Mouse (Mus musculus) cerebellum, postnatal 10 days (tissue): Measurements from ENCODE around the gene Sult2a6.

ENCODE experiments used
- DNase-seq, 2 experiments: peaks; one replicate each; pipeline ENCODE4 v3.0.0; 2021; ENCODE audit warnings: mixed read lengths in 2 of 2

The Sult2a6 gene

DNA sequence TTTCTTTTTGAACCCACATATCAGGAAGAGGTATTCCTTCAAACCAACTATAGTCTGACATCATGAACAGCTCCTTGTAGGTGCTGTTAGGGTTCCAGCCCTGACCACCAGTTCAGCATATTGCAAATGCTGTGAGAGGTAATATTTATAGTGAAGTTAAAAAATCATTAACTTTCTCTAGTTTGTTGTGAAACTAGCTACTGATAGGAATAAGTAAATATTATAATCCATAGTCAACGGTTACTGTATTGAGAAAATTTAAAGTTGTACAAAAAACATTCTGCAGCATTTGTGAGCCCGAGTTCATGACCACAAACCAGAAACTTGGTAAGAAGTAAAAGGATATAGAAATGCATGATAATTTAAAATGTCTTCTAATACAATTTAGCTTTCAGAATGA is at the start of gene Sult2a6:
TSS of gene Sult2a6 (minus strand) at position 101 of the 400 bp plus-strand sequence.
- no peak for DNase-seq

DNA sequence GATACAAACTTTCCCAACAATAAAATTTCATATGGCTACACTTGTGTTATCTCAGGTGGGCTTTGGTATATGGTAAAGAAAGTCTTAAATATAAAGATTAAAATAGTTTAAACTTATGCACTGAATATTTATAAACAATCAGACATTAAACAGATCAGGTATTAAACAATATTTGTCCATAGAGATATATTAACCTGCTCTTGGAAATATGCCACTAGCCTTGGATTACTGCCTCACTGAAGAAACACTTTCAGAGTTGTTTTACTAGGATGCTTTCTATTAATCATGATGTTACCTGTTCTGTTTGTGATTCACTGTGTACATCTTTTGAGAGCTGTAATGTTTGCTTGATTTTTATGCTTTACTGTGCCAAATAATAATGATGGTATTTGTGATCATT is 39.4 kb downstream of the Sult2a6 start:
- no peak for DNase-seq

DNA sequence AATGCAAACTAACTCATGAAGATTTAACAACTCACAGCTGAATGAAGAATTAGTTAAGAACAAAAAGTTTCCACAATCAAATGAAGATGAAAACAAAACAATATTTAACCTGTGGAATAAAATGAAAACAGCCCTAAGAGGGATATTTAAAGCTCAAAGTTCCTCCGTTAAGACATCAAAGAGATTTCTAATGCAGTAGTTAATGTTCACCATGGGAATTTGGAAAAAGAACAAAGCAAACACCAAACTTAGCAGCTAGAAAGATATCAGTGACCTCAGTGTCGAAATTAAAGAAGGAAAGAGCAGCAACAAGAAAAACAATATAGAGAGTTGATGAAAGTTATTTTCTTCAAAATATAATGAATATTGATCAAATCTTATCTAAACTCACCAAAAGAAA is 51.3 kb downstream of the Sult2a6 start:
- no peak for DNase-seq

DNA sequence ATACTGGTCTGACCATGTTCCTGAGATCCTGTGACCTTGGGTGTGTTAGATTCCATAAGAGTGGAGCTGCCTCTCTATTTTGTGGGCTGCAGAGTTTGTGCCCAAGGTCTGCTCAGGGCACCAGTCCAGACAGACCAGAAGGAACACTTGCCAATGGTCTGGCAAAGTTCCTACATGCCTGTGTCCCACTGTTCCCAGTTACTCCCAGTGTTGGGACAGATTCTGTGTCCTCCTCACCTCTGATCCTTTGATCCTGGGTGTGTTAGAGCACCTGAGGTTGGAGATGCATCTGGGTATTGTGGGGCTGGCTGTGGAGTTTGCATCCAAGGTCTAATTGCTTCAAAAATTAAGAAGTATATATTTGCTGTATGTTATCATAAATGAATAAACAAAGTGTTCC is 52.2 kb downstream of the Sult2a6 start:
- no peak for DNase-seq
